Mouse (Mus musculus): ENCODE measurements around the gene Myo10.

The Myo10 gene

GRCm38 (mm10) chr15:25801726-25802125 is 179.4 kb downstream of the Myo10 start:
- DNase-seq (ENCODE audit: low spot score) = no peak

- DNase-seq (ENCODE audit: low spot score) = no peak
Measured at GRCm38 (mm10) chr15:25802194-25802593, 179.9 kb downstream of the Myo10 start.

- DNase-seq (ENCODE audit: low spot score) = no peak
Measured at GRCm38 (mm10) chr15:25803111-25803510, 180.8 kb downstream of the Myo10 start.

GRCm38 (mm10) chr15:25805336-25806110 is 183.2 kb downstream of the Myo10 start:
- no peak for DNase-seq (ENCODE audit: low spot score)

GRCm38 (mm10) chr15:25806363-25806762 is 184.0 kb downstream of the Myo10 start:
- no peak for DNase-seq (ENCODE audit: low spot score)

- DNase-seq (ENCODE audit: low spot score) = no peak
Measured at GRCm38 (mm10) chr15:25806878-25807277, 184.6 kb downstream of the Myo10 start.

GRCm38 (mm10) chr15:25808677-25809460 is 186.5 kb downstream of the Myo10 start:
- DNase-seq (ENCODE audit: low spot score) = no peak

GRCm38 (mm10) chr15:25809669-25810068 is 187.3 kb downstream of the Myo10 start:
- DNase-seq (ENCODE audit: low spot score) = no peak

- no peak for DNase-seq (ENCODE audit: low spot score)
Measured at GRCm38 (mm10) chr15:25811834-25812250, 189.5 kb downstream of the Myo10 start.

GRCm38 (mm10) chr15:25812479-25812878 is 190.2 kb downstream of the Myo10 start:
- no peak for DNase-seq (ENCODE audit: low spot score)

- no peak for DNase-seq (ENCODE audit: low spot score)
Measured at GRCm38 (mm10) chr15:25814535-25814934, 192.2 kb downstream of the Myo10 start.

GRCm38 (mm10) chr15:25817191-25817590 is 194.9 kb downstream of the Myo10 start:
- no peak for DNase-seq (ENCODE audit: low spot score)

GRCm38 (mm10) chr15:25821981-25822380 is 199.7 kb downstream of the Myo10 start:
- no peak for DNase-seq (ENCODE audit: low spot score)

- DNase-seq (ENCODE audit: low spot score) = no peak
Measured at GRCm38 (mm10) chr15:25822656-25823055, 200.3 kb downstream of the Myo10 start.

- no peak for DNase-seq (ENCODE audit: low spot score)
Measured at GRCm38 (mm10) chr15:25826531-25826961, 204.2 kb downstream of the Myo10 start.

- DNase-seq (ENCODE audit: low spot score) = no peak
Measured at GRCm38 (mm10) chr15:25828464-25828863, 206.1 kb downstream of the Myo10 start.

- no peak for DNase-seq (ENCODE audit: low spot score)
Measured at GRCm38 (mm10) chr15:25830426-25830825, 208.1 kb downstream of the Myo10 start.

GRCm38 (mm10) chr15:25834282-25834681 is 212.0 kb downstream of the Myo10 start:
- DNase-seq (ENCODE audit: low spot score) = no peak

GRCm38 (mm10) chr15:25834920-25835674 is 212.8 kb downstream of the Myo10 start:
- no peak for DNase-seq (ENCODE audit: low spot score)

- no peak for DNase-seq (ENCODE audit: low spot score)
Measured at GRCm38 (mm10) chr15:25842462-25843085, 220.2 kb downstream of the Myo10 start.

- DNase-seq (ENCODE audit: low spot score) = peak; percentile 47
Measured at GRCm38 (mm10) chr15:25843086-25843991, 221.0 kb downstream of the Myo10 start, which contains the start of gene Retreg1. Retreg1 (plus strand) TSS chr15:25843180.

Measured in urinary bladder, postnatal 10 days (tissue).